ENCODE assay signal across 8 mouse cellular contexts in genomic region chr6:99388741-99389675, GRCm38 (mm10).
DNase-seq lines count a peak whose midpoint lies in the region; ATAC-seq and TF ChIP-seq lines count a peak whose summit lies in the region.

No protein-coding gene starts in this region.

- H3K9ac ChIP-seq in heart, postnatal 0 days (replicated peaks; ENCODE audit: low read depth, low read length), result no peak overlapping the region
- H3K9ac ChIP-seq in lung, embryonic 16.5 days (ENCODE audit: low read length), result peak overlapping the region; percentile 21; the same call in 1 of the 2 replicates
- peak overlapping the region; percentile 27; the same call in 1 of the 2 replicates for H3K9ac ChIP-seq in stomach, postnatal 0 days (ENCODE audit: low read length)

- ATAC-seq in heart, postnatal 0 days (ENCODE audit: insufficient read depth, low read depth), result no peak; the same call in none of the 2 replicates
- ATAC-seq in lung, embryonic 16.5 days (ENCODE audit: low read depth), result peak; percentile 73
- peak; percentile 67; the same call in 1 of the 2 replicates for ATAC-seq in stomach, postnatal 0 days (ENCODE audit: low FRiP score, low TSS enrichment)

- H3K4me1 ChIP-seq in heart, postnatal 0 days (ENCODE audit: control insufficient read depth, insufficient read depth), result peaks cover 3% of the 10 kb centered on the region
- H3K4me1 ChIP-seq in lung, embryonic 16.5 days (replicated peaks; ENCODE audit: control insufficient read depth, insufficient read depth, low read length), result peaks cover 14% of the 10 kb centered on the region; the same call in 1 of the 2 replicates
- H3K4me1 ChIP-seq in stomach, postnatal 0 days (replicated peaks; ENCODE audit: control insufficient read depth, insufficient read depth), result no peaks in the 10 kb centered on the region

- H3K9me3 ChIP-seq in heart, postnatal 0 days (replicated peaks; ENCODE audit: control insufficient read depth, low read length), result no peaks in the 10 kb centered on the region
- no peaks in the 10 kb centered on the region for H3K9me3 ChIP-seq in lung, embryonic 16.5 days (ENCODE audit: control insufficient read depth, low read length)
- no peaks in the 10 kb centered on the region for H3K9me3 ChIP-seq in stomach, postnatal 0 days (ENCODE audit: control insufficient read depth, low read length)

- H3K4me2 ChIP-seq in heart, postnatal 0 days (ENCODE audit: low read depth, low read length), result no peak overlapping the region
- no peak overlapping the region for H3K4me2 ChIP-seq in lung, embryonic 16.5 days (ENCODE audit: low read depth, low read length)
- 0 out of 2 replicates have a peak overlapping the region, but pooled peaks have one; percentile 14 for H3K4me2 ChIP-seq in stomach, postnatal 0 days (replicated peaks; ENCODE audit: low read depth)

- 54% methylated on average over 19 of the region's 19 CpGs for WGBS in heart, postnatal 0 days
- WGBS in lung, embryonic 16.5 days, result 48% methylated on average over 19 of the region's 19 CpGs
- 52% methylated on average over 19 of the region's 19 CpGs for WGBS in stomach, postnatal 0 days

- TF ChIP-seq CTCF in heart, postnatal 0 days (IDR thresholded peaks at IDR 0.05; ENCODE audit: low read depth), result no peak
- no peak for TF ChIP-seq CTCF in stomach, postnatal 0 days (IDR thresholded peaks at IDR 0.05; ENCODE audit: low read depth)

- peak; percentile 11 for DNase-seq in gastrocnemius, postnatal 14 days
- no peak for DNase-seq in gastrocnemius, adult 18-20 months (ENCODE audit: low spot score)
- peak; percentile 85 for DNase-seq in T-cell, adult 2 months (ENCODE audit: low spot score)
- no peak for DNase-seq in heart, postnatal 0 days (ENCODE audit: low spot score)
- DNase-seq in stomach, postnatal 0 days (ENCODE audit: low spot score), result no peak
- DNase-seq in ovary, postnatal 14 days (ENCODE audit: low spot score), result no peak
- DNase-seq in left cerebral cortex, postnatal 36 days (ENCODE audit: low spot score in 2 of 2), result no peak

- peak overlapping the region; percentile 81 for H3K27ac ChIP-seq in heart, postnatal 0 days (ENCODE audit: low read depth)
- peak overlapping the region; percentile 88 for H3K27ac ChIP-seq in lung, embryonic 16.5 days (ENCODE audit: low read length)
- peak overlapping the region; percentile 90 for H3K27ac ChIP-seq in stomach, postnatal 0 days (replicated peaks)

- H3K27me3 ChIP-seq in heart, postnatal 0 days (ENCODE audit: control insufficient read depth, insufficient read depth, low read length), result no peaks in the 10 kb centered on the region
- H3K27me3 ChIP-seq in lung, embryonic 16.5 days (ENCODE audit: control insufficient read depth, insufficient read depth, low read depth, low read length), result no peaks in the 10 kb centered on the region
- no peaks in the 10 kb centered on the region for H3K27me3 ChIP-seq in stomach, postnatal 0 days (ENCODE audit: control insufficient read depth, insufficient read depth, low read length)

- TF ChIP-seq EP300 in heart, postnatal 0 days (IDR thresholded peaks at IDR 0.05; ENCODE audit: low read depth), result no peak
- no peak for TF ChIP-seq EP300 in stomach, postnatal 0 days (optimal IDR thresholded peaks at IDR 0.05)

- no peaks in the 10 kb centered on the region for H3K36me3 ChIP-seq in heart, postnatal 0 days (replicated peaks; ENCODE audit: control insufficient read depth, insufficient read depth, low read length)
- no peaks in the 10 kb centered on the region for H3K36me3 ChIP-seq in lung, embryonic 16.5 days (ENCODE audit: control insufficient read depth, insufficient read depth, low read length)
- H3K36me3 ChIP-seq in stomach, postnatal 0 days (ENCODE audit: control insufficient read depth, insufficient read depth, low read length), result no peaks in the 10 kb centered on the region

- intact Hi-C loops in gastrocnemius, postnatal 14 days (cut with DNase I; ENCODE audit: low total_unique reads), result no loop called here
- intact Hi-C loops in left cerebral cortex, postnatal 36 days (cut with DNase I), result no loop called here

- H3K4me3 ChIP-seq in heart, postnatal 0 days (ENCODE audit: low read depth, low read length), result no peak overlapping the region
- H3K4me3 ChIP-seq in lung, embryonic 16.5 days (ENCODE audit: low read length), result no peak overlapping the region
- no peak overlapping the region for H3K4me3 ChIP-seq in stomach, postnatal 0 days (ENCODE audit: low read depth, low read length)

Comparison
In these comparisons a context has a peak if more than half of its experiments do, and no peak if none do; other contexts are left out.
1. DNase-seq: peak in gastrocnemius, postnatal 14 days (single experiment) and T-cell, adult 2 months (single experiment); none in gastrocnemius, adult 18-20 months (single experiment), heart, postnatal 0 days (single experiment), stomach, postnatal 0 days (single experiment), ovary, postnatal 14 days (single experiment) and left cerebral cortex, postnatal 36 days (0 of 2).
2. Peak in every context shown above with its lines, with median percentiles within 50 percentile points of each other: H3K27ac ChIP-seq.